Mouse (Mus musculus) lung, embryonic 15.5 days (tissue): ENCODE results near the gene Synj2. TPM values are rescaled to one million over a fixed set of nuclear protein-coding genes. Genes with fewer than 3 reads are reported as not detected.
A peak's percentile ranks its signal among the peaks of the same experiment; 100 is the strongest.

Experiments used
- ATAC-seq: fragments of 200-750 bp; cut with Nextera tagmentation; 2 replicates; pipeline ENCODE4 v1.8.0; 2017; ENCODE audit warnings: moderate number of reproducible peaks, borderline replicate concordance; ENCODE audit not compliant: low FRiP score, low TSS enrichment; ENCODE audit errors: extremely low read depth
- H3K27ac ChIP-seq: fragments of 300-500 bp; sonication (generic); 2 replicates; pipeline ENCODE4 v1.5.1; 2015; ENCODE audit warnings: moderate library complexity, mild to moderate bottlenecking, inconsistent platforms
- H3K27me3 ChIP-seq: fragments of 300-500 bp; sonication (generic); 2 replicates; pipeline ENCODE4 v1.6.1; 2015; ENCODE audit warnings: inconsistent platforms
- H3K36me3 ChIP-seq: fragments of 300-500 bp; sonication (generic); 2 replicates; pipeline ENCODE4 v1.6.1; 2015; ENCODE audit warnings: inconsistent platforms
- H3K4me1 ChIP-seq: fragments of 300-500 bp; sonication (generic); 2 replicates; pipeline ENCODE4 v1.6.1; 2015; ENCODE audit warnings: inconsistent platforms
- H3K4me2 ChIP-seq: fragments of 300-500 bp; sonication (generic); 2 replicates; pipeline ENCODE4 v1.6.1; 2015; ENCODE audit warnings: inconsistent platforms, mild to moderate bottlenecking, moderate library complexity
- H3K4me3 ChIP-seq: fragments of 300-500 bp; sonication (generic); 2 replicates; pipeline ENCODE4 v1.5.1; 2015; ENCODE audit warnings: mild to moderate bottlenecking, inconsistent platforms
- H3K9ac ChIP-seq: fragments of 300-500 bp; sonication (generic); 2 replicates; pipeline ENCODE4 v1.6.1; 2015; ENCODE audit warnings: inconsistent platforms
- H3K9me3 ChIP-seq: fragments of 300-500 bp; sonication (generic); 2 replicates; pipeline ENCODE4 v1.6.1; 2016; ENCODE audit warnings: inconsistent platforms
- whole genome bisulfite sequencing: fragments of 180-500 bp; shearing (Covaris S2); methylation state at CpG from one replicate; pipeline ENCODE4 v1.1.7; 2015; 5-methylcytosine and 5-hydroxymethylcytosine counted together
- polyA plus RNA-seq: library from polyadenylated mRNA; unstranded; fragments of >200 nt; fragmentation: Nextera tagmentation; extraction: Ambion mirVana; gene quantifications from 2 replicates; pipeline ENCODE4 v1.2.1, GENCODE M21; 2015

Gene Synj2
- polyA plus RNA-seq, 1 experiment from 2014 or later = 3.4 TPM

DNA sequence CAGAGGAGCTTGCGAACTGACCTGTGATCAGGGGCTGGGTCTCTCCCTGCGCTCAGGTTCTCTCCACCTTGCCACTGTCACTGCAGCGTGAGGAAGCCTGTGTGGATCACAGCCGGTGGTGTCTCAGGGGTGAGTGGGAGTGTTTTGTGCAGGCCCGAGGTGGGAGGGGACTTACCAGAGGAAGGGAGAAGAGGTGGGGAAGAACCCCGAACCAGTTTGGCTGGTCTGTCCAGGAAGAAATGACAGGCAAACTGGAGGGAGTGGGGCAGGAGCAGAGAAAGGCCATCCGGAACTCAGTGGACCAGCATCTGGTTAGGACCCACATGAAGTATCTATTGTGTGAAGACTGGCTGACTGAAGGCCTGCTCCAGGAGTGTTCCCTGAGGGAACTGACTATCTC lies 18.0 kb downstream of the Synj2 start:
- peak; percentile 41; the same call in 1 of the 2 replicates for ATAC-seq
- no peak overlapping the region for H3K4me3 ChIP-seq
- H3K9ac ChIP-seq = 0 out of 2 replicates have a peak overlapping the region, but pooled peaks have one; percentile 1
- WGBS = 40% methylated on average over 7 of the region's 7 CpGs
- H3K4me1 ChIP-seq = peaks cover 25% of the 10 kb centered on the region
- no peaks in the 10 kb centered on the region for H3K36me3 ChIP-seq
- H3K9me3 ChIP-seq = no peaks in the 10 kb centered on the region
- peak overlapping the region; percentile 76 for H3K27ac ChIP-seq
- H3K27me3 ChIP-seq = no peaks in the 10 kb centered on the region
- peak overlapping the region; percentile 14 for H3K4me2 ChIP-seq

- no peak overlapping the region for H3K9ac ChIP-seq
- H3K27ac ChIP-seq = peak overlapping the region; percentile 76
- no peaks in the 10 kb centered on the region for H3K27me3 ChIP-seq
- no peak overlapping the region; the same call in 1 of the 2 replicates for H3K4me2 ChIP-seq
- no peaks in the 10 kb centered on the region for H3K36me3 ChIP-seq
- WGBS = 31% methylated on average over 9 of the region's 9 CpGs
- no peaks in the 10 kb centered on the region for H3K9me3 ChIP-seq
- ATAC-seq = peak; percentile 21; the same call in 1 of the 2 replicates
- no peak overlapping the region for H3K4me3 ChIP-seq
- H3K4me1 ChIP-seq = peaks cover 28% of the 10 kb centered on the region
Observed at GRCm38 (mm10) chr17:5959802-5960201, 18.7 kb downstream of the Synj2 start.

GRCm38 (mm10) chr17:5963766-5964165 lies 22.7 kb downstream of the Synj2 start:
- no peak overlapping the region for H3K27ac ChIP-seq
- 87% methylated on average over 8 of the region's 8 CpGs for WGBS

DNA sequence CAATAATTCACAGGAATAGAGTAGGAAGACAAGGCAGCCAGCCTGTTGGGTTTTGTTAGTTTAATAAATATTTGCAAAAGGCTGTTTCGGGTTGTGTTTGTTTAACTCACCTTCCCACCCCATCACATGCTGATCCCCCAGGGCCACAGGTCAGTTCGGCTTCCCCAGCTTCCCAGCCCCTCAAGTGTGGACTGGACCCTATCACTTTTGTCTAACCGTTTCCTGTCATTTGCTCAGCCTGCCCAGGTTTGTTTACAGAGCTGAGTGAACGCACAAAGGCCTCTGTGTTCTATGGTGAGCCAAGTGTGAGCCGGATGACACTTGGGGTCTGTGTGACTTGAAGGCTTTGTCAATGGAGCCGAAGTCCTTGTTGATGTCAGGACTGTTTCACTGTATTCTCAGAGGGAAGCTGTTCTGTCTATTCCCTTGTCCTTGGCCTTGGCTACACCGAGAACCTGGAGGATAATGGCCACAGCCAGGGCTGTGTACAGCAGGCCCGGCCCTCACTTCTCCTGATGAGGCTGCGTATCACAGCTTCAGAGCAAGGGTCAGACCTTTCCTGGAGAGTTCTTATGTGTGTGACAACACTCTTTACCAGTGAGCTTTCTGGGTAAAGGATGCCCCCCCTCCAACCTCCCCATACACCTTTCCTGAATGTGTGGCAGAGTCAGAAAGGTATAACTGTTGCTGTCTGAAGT lies 24.2 kb downstream of the Synj2 start:
- ATAC-seq = no peak
- peak overlapping the region; percentile 46 for H3K27ac ChIP-seq
- no peaks in the 10 kb centered on the region for H3K9me3 ChIP-seq
- H3K4me2 ChIP-seq = no peak overlapping the region
- no peak overlapping the region for H3K4me3 ChIP-seq
- peaks cover 36% of the 10 kb centered on the region for H3K4me1 ChIP-seq
- H3K9ac ChIP-seq = no peak overlapping the region
- 21% methylated on average over 9 of the region's 9 CpGs for WGBS
- H3K27me3 ChIP-seq = no peaks in the 10 kb centered on the region
- no peaks in the 10 kb centered on the region for H3K36me3 ChIP-seq

More at GRCm38 (mm10) chr17:5963766-5964165, 22.7 kb downstream of the Synj2 start:
- peaks cover 38% of the 10 kb centered on the region for H3K4me1 ChIP-seq
- no peak overlapping the region for H3K4me3 ChIP-seq
- no peak overlapping the region for H3K4me2 ChIP-seq
- no peaks in the 10 kb centered on the region for H3K27me3 ChIP-seq
- no peak overlapping the region for H3K9ac ChIP-seq
- ATAC-seq = no peak
- no peaks in the 10 kb centered on the region for H3K9me3 ChIP-seq
- no peaks in the 10 kb centered on the region for H3K36me3 ChIP-seq

GRCm38 (mm10) chr17:5966706-5967105 lies 25.6 kb downstream of the Synj2 start:
- H3K27me3 ChIP-seq = no peaks in the 10 kb centered on the region
- H3K4me3 ChIP-seq = no peak overlapping the region
- H3K27ac ChIP-seq = no peak overlapping the region
- H3K4me2 ChIP-seq = no peak overlapping the region
- peaks cover 33% of the 10 kb centered on the region for H3K4me1 ChIP-seq
- H3K36me3 ChIP-seq = no peaks in the 10 kb centered on the region
- no peak for ATAC-seq
- 71% methylated on average over 5 of the region's 5 CpGs for WGBS
- no peak overlapping the region for H3K9ac ChIP-seq
- H3K9me3 ChIP-seq = no peaks in the 10 kb centered on the region

- no peaks in the 10 kb centered on the region for H3K27me3 ChIP-seq
- H3K4me3 ChIP-seq = no peak overlapping the region
- no peaks in the 10 kb centered on the region for H3K36me3 ChIP-seq
- 59% methylated on average over 6 of the region's 6 CpGs for WGBS
- no peak overlapping the region for H3K4me2 ChIP-seq
- no peak overlapping the region for H3K9ac ChIP-seq
- no peak for ATAC-seq
- no peak overlapping the region for H3K27ac ChIP-seq
- H3K9me3 ChIP-seq = no peaks in the 10 kb centered on the region
- peaks cover 33% of the 10 kb centered on the region for H3K4me1 ChIP-seq
Observed at GRCm38 (mm10) chr17:5968562-5968961, 27.5 kb downstream of the Synj2 start.

DNA sequence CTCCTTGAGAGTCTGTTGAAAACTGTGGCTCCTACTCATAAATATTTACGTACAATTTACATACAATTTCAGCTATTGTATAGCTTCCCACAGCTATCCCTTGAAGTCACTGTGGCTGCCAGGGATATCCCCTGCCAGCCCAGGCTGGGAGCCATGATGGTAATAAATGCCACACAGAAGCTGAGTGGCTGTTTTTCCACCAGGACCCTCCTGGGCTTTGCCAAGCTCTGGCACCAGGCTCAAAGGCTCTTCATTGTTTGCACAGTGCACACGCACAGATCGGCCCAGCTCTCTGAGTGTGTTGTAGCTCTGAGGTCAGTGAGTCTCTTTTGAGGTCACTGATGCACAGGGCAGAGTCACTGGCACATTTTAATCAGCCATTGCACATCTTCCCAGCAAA lies 28.2 kb downstream of the Synj2 start:
- Histone ChIP-seq H3K4me1 (peaks cover 33% of the 10 kb centered on the region), H3K4me3 (no peak overlapping the region), H3K36me3 (no peaks in the 10 kb centered on the region), H3K27ac (0 out of 2 replicates have a peak overlapping the region, but pooled peaks have one; percentile 33), H3K4me2 (no peak overlapping the region), H3K9me3 (no peaks in the 10 kb centered on the region), H3K27me3 (no peaks in the 10 kb centered on the region), H3K9ac (no peak overlapping the region)
- ATAC-seq = no peak
- WGBS = 52% methylated on average over 3 of the region's 3 CpGs

DNA sequence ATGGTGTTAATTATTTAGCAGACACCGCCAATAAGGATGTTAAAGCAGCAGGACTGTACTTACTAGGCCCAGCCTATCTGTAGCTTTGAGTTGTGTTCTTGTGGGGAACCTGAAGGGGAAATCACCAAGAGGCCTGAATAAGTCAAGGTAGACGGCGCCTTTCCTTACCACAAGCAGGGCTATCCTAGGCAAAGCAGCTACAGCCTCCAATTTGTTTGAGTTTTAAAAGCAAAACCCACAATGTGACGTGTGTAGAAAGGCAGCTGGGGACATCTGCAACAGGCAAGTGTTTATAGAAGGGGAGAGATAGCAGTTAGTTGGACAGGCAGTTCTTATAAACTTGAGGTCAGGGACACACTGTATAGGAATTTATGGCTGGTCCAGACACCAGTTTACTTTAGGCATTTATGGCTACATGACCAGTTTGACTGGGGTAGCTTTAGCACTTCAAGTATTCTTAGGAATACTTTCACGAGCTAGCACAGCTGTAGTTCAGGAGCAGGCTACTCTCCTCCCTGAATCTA lies 29.3 kb downstream of the Synj2 start:
- no peaks in the 10 kb centered on the region for H3K9me3 ChIP-seq
- H3K27me3 ChIP-seq = no peaks in the 10 kb centered on the region
- peak; percentile 53; the same call in 1 of the 2 replicates for ATAC-seq
- H3K9ac ChIP-seq = no peak overlapping the region
- H3K4me2 ChIP-seq = no peak overlapping the region
- no peaks in the 10 kb centered on the region for H3K36me3 ChIP-seq
- H3K27ac ChIP-seq = peak overlapping the region; percentile 48; the same call in 1 of the 2 replicates
- H3K4me1 ChIP-seq = peaks cover 28% of the 10 kb centered on the region
- WGBS = 47% methylated on average over 5 of the region's 5 CpGs
- H3K4me3 ChIP-seq = no peak overlapping the region

- Histone ChIP-seq H3K4me3 (no peak overlapping the region), H3K9me3 (no peaks in the 10 kb centered on the region), H3K36me3 (no peaks in the 10 kb centered on the region), H3K27ac (no peak overlapping the region), H3K27me3 (no peaks in the 10 kb centered on the region), H3K9ac (no peak overlapping the region), H3K4me2 (no peak overlapping the region), H3K4me1 (peaks cover 54% of the 10 kb centered on the region)
- 57% methylated on average over 8 of the region's 8 CpGs for WGBS
- ATAC-seq = no peak
Observed at GRCm38 (mm10) chr17:5973536-5973935, 32.5 kb downstream of the Synj2 start.

DNA sequence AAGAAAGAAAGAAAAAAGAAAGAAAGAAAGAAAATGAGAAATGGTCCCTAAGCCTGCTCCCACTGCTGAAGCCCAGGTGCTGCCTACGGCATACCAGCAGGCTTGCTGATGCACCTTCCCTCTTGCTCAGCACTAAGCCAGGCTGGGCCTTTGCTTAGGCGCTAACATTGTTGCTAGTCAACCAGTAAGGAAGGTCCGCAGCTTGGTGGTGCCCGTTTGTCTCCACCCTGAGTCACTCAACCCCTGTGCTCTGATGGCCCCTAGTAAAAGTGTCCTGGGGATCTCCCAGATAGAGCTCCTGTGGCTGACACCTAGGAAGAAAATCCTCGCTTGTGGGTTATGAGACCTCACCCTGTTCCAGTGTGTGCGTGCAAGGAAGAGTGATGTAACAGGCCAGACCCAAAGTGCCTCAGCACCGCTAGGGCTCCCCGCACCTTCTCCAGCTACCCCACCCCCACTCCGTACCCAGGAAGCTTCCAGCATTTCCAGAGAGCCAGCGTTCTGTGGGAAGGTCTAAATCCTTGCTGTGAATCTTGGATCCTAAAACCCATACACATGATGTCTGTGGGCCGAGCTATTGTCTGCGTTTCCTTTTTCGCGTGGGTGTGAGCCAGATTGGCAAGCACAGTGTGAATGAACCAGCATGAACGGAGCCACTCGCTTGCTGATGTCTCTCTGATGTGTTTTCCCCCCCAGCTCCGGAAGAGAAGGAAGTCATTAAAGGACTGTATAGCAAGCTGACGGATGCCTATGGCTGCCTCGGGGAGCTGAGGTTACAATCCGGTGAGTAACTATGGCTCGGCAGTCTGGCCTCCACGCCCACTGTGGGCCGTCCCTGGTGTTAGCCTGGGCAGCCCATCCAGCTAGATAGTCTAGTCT lies 34.3 kb downstream of the Synj2 start:
- 0 out of 2 replicates have a peak overlapping the region, but pooled peaks have one; percentile 4 for H3K9ac ChIP-seq
- H3K4me3 ChIP-seq = peak overlapping the region; percentile 4
- H3K9me3 ChIP-seq = no peaks in the 10 kb centered on the region
- H3K27ac ChIP-seq = peak overlapping the region; percentile 77
- no peaks in the 10 kb centered on the region for H3K27me3 ChIP-seq
- 32% methylated on average over 23 of the region's 23 CpGs for WGBS
- peak overlapping the region; percentile 38 for H3K4me2 ChIP-seq
- peaks cover 45% of the 10 kb centered on the region for H3K4me1 ChIP-seq
- ATAC-seq = peak; percentile 50; the same call in 1 of the 2 replicates
- no peaks in the 10 kb centered on the region for H3K36me3 ChIP-seq

DNA sequence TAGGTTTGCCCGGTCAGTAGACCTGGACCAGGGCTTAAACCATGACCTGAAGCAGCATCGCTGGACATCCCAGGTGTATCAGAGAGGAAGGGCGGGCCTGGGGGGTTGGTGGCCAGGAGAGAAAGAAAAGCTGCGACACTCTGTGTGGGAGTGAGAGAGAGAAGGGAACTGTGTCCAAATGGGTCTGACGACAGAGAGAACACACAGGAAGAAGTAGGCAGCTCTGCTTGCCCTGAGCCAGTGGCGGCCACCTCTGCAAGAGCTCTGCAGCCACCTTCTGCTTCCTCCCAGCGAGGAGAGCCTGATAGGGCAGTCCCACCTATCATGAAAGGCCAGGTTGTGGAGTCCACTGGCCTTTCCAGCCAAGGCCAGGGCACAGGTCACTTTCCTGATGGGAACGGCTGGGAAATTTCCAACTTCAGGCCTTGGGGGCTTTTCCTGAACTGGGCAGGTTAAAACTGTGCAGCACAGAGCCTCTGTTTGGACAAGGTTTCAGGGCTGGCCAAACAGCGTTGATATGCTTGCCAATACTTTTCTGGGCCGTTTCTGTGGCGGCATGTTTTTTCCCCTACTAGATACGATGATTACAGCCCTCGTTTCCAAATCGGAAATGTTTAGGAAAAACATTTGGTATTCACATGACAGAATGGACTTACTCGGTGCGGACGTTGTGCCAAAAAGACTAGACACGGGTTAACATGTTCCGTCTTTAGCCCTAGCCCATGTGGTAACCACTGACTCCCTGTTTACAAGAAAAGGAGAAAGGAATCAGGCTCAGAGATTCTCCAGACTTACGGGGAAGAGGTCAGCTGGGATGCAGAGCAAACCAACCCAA lies 35.4 kb downstream of the Synj2 start:
- WGBS = 48% methylated on average over 20 of the region's 20 CpGs
- Histone ChIP-seq H3K9me3 (no peaks in the 10 kb centered on the region), H3K36me3 (no peaks in the 10 kb centered on the region), H3K27ac (peak overlapping the region; percentile 77), H3K4me3 (no peak overlapping the region), H3K27me3 (no peaks in the 10 kb centered on the region), H3K4me2 (peak overlapping the region; percentile 38), H3K4me1 (peaks cover 43% of the 10 kb centered on the region), H3K9ac (0 out of 2 replicates have a peak overlapping the region, but pooled peaks have one; percentile 4)
- peak; percentile 24; the same call in 1 of the 2 replicates for ATAC-seq
